Comparison of ENCODE assay signal across 13 mouse cellular contexts in genomic region chr1:166339110-166339509, GRCm38 (mm10). TPM values are rescaled to one million over a fixed set of nuclear protein-coding genes. Genes with fewer than 3 reads are reported as not detected.
DNase-seq lines count a peak whose midpoint lies in the region; ATAC-seq and TF ChIP-seq lines count a peak whose summit lies in the region.
"Had no signal": no experiment of that assay in that cellular context is flagged by ENCODE, and none has a peak within 500 bp of the region (broad histone marks: within the 10 kb centered on the region; RNA-seq: fewer than 3 reads in every experiment).

No protein-coding gene starts in this region.

- no peak for TF ChIP-seq CTCF in forebrain, postnatal 0 days (IDR thresholded peaks at IDR 0.05; ENCODE audit: low read depth)

- H3K9me3 ChIP-seq in heart, embryonic 12.5 days (replicated peaks): no peaks in the 10 kb centered on the region
- no peaks in the 10 kb centered on the region for H3K9me3 ChIP-seq in forebrain, postnatal 0 days (ENCODE audit: low read length)
- H3K9me3 ChIP-seq: liver, embryonic 15.5 days had no signal

- H3K4me2 ChIP-seq in heart, embryonic 12.5 days: no peak overlapping the region
- H3K4me2 ChIP-seq in forebrain, postnatal 0 days (ENCODE audit: low read depth): no peak overlapping the region
- H3K4me2 ChIP-seq: liver, embryonic 15.5 days had no signal

- 78% methylated on average over 6 of the region's 6 CpGs for WGBS in heart, embryonic 12.5 days
- 69% methylated on average over 6 of the region's 6 CpGs for WGBS in forebrain, postnatal 0 days

- H3K9ac ChIP-seq in heart, embryonic 12.5 days: no peak overlapping the region
- H3K9ac ChIP-seq in forebrain, postnatal 0 days: no peak overlapping the region
- H3K9ac ChIP-seq: liver, embryonic 15.5 days had no signal

- no peak for ATAC-seq in heart, embryonic 12.5 days (ENCODE audit: insufficient number of reproducible peaks, low FRiP score)
- ATAC-seq in forebrain, postnatal 0 days: no peak
- ATAC-seq: inflammation-experienced regulatory T-cells, adult 6 months had no signal

- no peak overlapping the region for H3K4me3 ChIP-seq in heart, embryonic 12.5 days
- H3K4me3 ChIP-seq in forebrain, postnatal 0 days (ENCODE audit: low read depth, low read length): no peak overlapping the region
- H3K4me3 ChIP-seq: liver, embryonic 15.5 days; myocyte had no signal

- H3K36me3 ChIP-seq in heart, embryonic 12.5 days: no peaks in the 10 kb centered on the region
- H3K36me3 ChIP-seq in forebrain, postnatal 0 days (ENCODE audit: insufficient read depth): no peaks in the 10 kb centered on the region
- H3K36me3 ChIP-seq: liver, embryonic 15.5 days had no signal

- no peaks in the 10 kb centered on the region for H3K27me3 ChIP-seq in heart, embryonic 12.5 days (replicated peaks)
- no peaks in the 10 kb centered on the region for H3K27me3 ChIP-seq in forebrain, postnatal 0 days (ENCODE audit: insufficient read depth, low read length)
- H3K27me3 ChIP-seq: liver, embryonic 15.5 days had no signal

- H3K27ac ChIP-seq in heart, embryonic 12.5 days (ENCODE audit: poor library complexity, severe bottlenecking): no peak overlapping the region
- no peak overlapping the region for H3K27ac ChIP-seq in forebrain, postnatal 0 days (ENCODE audit: low read depth, low read length)
- H3K27ac ChIP-seq: liver, embryonic 15.5 days had no signal

- no peaks in the 10 kb centered on the region for H3K4me1 ChIP-seq in heart, embryonic 12.5 days (replicated peaks)
- 0 out of 2 replicates have a peak, but pooled peaks cover under 1% of the 10 kb centered on the region for H3K4me1 ChIP-seq in forebrain, postnatal 0 days (ENCODE audit: insufficient read depth)
- H3K4me1 ChIP-seq: liver, embryonic 15.5 days had no signal

- peak; percentile 16 for DNase-seq in heart, adult 8-10 months (ENCODE audit: low spot score)
- peak; percentile 15 for DNase-seq in A20 (ENCODE audit: low read depth, low spot score)
- peak; percentile 10 for DNase-seq in adrenal gland, postnatal 25 days
- DNase-seq in lung, postnatal 10 days: peak; percentile 18
- DNase-seq in testis, postnatal 10 days (ENCODE audit: low spot score): no peak
- DNase-seq in forebrain, postnatal 0 days: no peak
- no peak for DNase-seq in frontal cortex, postnatal 14 days (ENCODE audit: low spot score in 2 of 2)
- DNase-seq: cerebellum, postnatal 25 days; right cerebral cortex, postnatal 14 days had no signal

RNA-seq across cellular contexts. Expression of gene Tada1, which starts 39.8 kb away (rescaled TPM):
- total RNA-seq in heart, adult 8-10 months (2022): 1 to 10 TPM; 6.3 to 8.5 (median 7.2) TPM
- 30.3 and 32.1 TPM in 2 replicates for polyA plus RNA-seq in heart, embryonic 12.5 days (2016; fragmentation: Nextera tagmentation; extraction: Ambion mirVana)
- 19.5 and 23.5 TPM in 2 replicates for total RNA-seq in adrenal gland, postnatal 25 days (2021)
- total RNA-seq in forebrain, postnatal 0 days (2014; rRNA removed): 66.3 and 80.6 TPM in 2 replicates
- 77.4 and 82.0 TPM in 2 replicates for polyA plus RNA-seq in forebrain, postnatal 0 days (2015; fragmentation: Nextera tagmentation; extraction: Ambion mirVana)

Comparison
In these comparisons a context has a peak if more than half of its experiments do, and no peak if none do; other contexts are left out.
1. DNase-seq: peak in heart, adult 8-10 months (single experiment), A20 (single experiment), adrenal gland, postnatal 25 days (single experiment) and lung, postnatal 10 days (single experiment); none in testis, postnatal 10 days (single experiment), forebrain, postnatal 0 days (single experiment) and frontal cortex, postnatal 14 days (0 of 2).